Mouse (Mus musculus): ENCODE data around the gene Snapc2. TPM values are rescaled to one million over a fixed set of nuclear protein-coding genes. Genes with fewer than 3 reads are reported as not detected.

Snapc2 gene
- 10 to 100 TPM; 11.0 to 12.0 TPM for total RNA-seq (2021)
- long read RNA-seq, experiment 1, partial matches to known transcripts: 1 of 5 reads
- long read RNA-seq, experiment 1, other reads (novel, unspliced or antisense): 1 of 5 reads
- long read RNA-seq, experiment 2, partial matches to known transcripts: 2 of 4 reads
- long read RNA-seq, experiment 2, other reads (novel, unspliced or antisense): 0 of 4 reads

DNA sequence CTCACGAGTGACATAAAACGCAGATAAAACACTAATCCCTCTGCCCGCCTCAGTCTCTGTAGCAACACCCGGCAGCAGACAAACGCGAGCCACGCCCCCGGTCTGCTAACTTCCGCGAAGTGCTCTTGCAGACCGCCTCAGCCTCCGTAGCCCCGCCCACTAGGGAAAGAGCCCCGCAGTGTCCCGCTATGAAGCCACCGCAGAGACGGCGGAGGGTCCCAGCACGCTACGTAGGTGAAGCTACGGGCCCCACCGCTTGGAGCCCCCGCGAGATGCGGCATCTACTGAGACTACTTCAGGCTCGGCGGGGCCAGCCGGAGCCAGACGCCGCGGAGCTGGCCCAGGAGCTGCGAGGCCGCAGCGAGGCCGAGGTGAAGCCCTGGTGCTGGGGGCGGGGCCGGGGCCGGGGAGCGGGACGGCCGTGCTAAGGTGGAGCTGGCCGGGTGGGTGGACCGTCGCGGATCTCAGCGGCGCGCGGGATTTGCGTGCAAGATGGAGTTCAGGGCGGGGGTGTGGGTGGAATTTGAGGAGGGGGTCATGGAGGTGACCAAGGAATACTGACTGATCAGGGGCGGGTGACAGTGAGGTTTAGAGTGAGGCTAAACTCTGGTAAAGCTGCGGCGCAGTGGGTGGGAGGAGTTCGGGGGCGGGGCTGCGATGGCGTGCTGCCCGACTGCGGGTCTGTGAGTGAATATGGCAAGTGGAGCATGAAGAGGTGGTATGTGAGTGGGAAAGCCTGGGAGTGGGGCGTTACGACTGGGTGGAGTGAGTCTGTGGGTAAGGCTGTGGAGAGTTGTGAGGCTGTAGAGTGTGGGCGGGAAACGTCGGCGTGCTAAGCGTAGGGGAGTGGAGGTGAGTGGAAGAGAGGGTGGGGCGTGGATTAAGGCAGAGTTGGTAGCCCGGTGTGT is at the start of gene Snapc2:
Gene Snapc2, plus strand, starts transcription at position 147 of the 908 bp plus-strand sequence.
- intact Hi-C loops (cut with DNase I): loop anchor here (5.0 kb wide), 1 partner anchor 69 kb away; no protein-coding TSS in a partner anchor

DNA sequence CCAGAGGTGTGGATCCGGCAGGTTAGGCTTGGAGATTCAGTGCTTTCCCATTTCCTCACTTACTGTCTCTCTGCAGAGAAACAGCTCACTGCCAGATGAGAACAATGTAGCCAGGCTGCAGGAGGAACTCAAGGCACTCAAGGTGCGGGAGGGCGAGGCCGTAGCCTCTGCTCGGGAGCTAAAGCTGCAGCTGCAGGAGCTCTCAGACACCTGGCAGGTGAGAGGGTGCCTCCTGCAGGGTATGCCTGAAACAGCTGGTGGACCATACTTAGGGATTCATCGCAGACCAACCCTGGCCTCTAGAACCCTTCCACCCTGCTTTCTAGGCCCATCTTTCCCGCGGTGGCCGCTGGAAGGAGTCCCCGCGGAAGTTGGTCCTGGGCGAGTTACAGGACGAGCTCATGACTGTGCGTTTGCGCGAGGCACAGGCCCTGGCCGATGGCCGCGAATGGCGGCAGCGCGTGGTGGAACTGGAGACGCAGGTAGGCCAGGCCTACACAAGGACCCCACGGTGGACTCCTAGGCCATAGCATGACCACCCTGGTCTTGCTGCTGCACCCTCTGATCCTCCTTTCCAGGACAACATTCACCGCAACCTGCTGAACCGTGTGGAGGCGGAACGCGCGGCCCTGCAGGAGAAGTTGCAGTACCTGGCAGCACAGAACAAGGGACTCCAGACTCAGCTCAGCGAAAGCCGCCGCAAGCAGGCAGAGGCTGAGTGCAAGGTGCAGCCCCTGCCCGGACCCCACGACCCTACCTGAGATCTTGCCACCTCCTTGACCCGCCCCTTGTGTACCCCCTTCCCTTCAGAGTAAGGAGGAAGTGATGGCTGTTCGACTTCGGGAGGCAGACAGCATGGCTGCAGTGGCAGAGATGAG is 47.4 kb upstream of the Snapc2 start:
- DNase-seq: no peak
- intact Hi-C loops (cut with DNase I): no loop called here

More for the DNA sequence above, at the start of gene Snapc2:
- DNase-seq: peak; percentile 94

DNA sequence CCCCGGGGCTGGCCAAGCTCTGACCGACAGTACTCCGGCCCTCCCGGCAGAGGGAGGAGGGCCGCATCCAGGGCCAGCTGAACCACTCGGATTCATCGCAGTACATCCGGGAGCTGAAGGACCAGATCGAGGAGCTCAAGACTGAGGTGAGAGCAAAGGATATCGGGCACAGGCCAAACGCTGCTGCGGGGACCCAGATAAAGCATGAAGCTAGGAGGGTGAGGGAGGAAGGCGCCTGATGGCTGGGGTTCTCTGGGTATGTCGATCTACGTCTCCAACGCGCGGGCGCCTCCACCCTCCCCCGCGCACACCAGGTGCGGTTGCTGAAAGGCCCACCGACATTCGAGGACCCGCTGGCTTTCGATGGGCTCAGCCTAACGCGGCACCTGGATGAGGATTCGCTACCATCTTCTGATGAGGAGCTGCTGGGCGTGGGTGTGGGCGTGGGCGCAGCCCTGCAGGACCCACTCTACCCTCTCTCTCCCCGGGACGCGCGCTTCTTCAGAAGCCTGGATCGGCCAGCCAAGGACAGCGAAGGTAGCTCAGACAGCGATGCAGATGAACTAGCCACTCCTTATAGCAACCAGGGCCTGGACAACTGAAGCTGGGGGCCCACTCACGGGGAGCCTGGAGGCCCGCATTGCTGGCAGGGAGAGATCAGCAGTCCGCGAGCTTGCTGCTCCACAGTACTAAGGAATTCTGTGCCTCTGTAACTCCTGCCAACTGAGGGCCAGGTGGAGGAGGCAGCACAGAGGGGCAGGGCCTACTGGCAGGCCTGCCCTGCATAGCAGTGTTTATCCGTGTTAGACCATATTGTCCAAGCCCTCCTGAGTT is 46.5 kb upstream of the Snapc2 start:
- DNase-seq: no peak
- intact Hi-C loops (cut with DNase I): no loop called here

DNA sequence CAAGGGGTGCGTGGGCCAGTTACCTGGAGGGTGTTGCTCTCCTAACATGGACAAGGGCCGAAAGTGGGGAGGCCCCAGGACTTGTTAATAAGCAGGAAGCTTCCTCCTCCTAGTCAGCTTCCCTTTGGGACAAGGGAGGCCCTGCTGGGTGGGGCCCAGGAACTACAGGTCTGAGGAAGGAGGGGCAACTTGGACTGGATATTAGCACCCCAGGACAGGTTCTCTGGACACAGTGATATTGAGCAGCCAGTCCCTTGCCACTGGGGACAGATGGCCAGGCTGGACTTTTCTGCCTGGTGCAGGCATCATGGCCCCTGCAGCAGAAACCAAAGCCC is 45.9 kb upstream of the Snapc2 start:
- DNase-seq: no peak
- intact Hi-C loops (cut with DNase I): no loop called here

DNA sequence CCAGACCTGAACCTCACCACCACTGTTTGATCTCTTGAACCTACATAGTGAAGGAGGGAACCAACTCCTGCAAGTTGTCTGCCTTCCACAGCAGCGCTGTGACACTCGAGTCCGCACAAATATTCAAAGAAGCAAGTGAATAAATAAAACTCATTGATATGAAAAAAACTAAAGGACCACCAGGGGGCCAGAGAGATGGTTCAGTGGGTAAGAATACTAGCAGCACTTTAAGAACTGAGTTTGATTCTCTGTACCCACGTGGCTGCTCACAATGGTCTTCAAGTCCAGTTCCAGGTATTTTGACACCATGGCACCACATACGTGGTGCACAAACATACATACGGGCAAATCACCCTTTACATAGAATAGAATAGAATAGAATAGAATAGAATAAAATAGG is 41.8 kb upstream of the Snapc2 start:
- intact Hi-C loops (cut with DNase I): no loop called here
- no peak for DNase-seq

DNA sequence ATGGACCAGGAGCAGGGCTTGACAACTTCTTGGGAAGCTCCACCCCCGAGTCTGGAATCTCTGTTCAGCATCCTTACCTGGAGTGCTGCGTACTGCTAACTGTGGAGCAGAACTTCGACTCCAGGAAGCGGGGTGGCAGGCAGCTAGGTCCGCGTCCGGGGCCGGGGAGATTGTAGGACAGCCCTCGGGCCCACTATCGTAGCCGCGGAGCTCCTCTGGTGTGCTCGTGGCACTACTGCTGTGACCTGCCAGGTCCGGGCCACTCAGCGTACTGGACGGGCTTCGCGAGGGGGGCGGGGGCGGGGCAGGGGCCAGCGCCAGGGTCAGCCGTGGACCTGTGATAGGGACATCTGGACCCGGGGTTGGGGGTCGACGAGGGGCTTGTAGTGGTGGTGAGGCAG is 40.1 kb upstream of the Snapc2 start:
- no peak for DNase-seq
- intact Hi-C loops (cut with DNase I): no loop called here

DNA sequence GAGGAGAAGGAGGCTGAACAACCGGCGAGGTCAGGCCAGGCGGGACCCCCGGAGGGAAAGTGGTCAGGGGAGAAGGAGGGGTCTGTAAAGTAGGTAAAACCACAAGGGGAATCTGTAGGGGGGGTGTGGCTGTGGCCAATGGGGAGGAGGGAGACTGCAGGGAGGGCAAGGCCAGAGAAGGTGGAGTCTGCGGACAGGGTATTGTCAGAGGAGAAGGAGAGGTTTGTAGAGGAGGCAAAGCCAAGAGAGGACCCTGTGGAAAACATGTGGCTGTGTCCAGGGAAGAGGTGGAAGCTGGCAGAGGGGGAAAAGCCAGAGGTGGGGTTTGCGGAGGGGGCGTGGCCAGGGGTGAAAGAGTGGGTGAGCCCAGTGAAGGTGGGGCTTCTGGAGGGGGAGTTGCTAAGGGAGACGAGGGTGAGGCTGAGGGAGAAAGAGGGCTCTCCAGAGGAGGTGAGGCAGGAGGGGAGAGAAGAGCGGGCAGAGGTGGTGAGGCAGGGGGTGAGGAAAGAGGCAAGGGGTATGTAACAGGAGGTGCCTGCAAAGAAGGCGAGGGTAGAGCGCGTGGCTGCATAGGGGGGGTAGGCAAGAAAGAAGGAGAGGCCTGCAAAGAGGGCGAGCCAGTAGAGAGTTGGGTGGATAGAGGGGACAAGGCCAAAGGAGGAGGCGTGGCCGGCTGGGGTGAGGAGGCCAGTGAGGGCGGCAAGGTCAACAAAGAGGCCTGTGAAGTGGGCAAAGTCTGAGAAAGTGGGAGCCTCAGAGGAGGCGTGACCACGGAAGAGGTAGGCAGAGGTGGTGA is 39.5 kb upstream of the Snapc2 start:
- peak in 1 of 2 experiments; percentile 28 for DNase-seq
- intact Hi-C loops (cut with DNase I): no loop called here

DNA sequence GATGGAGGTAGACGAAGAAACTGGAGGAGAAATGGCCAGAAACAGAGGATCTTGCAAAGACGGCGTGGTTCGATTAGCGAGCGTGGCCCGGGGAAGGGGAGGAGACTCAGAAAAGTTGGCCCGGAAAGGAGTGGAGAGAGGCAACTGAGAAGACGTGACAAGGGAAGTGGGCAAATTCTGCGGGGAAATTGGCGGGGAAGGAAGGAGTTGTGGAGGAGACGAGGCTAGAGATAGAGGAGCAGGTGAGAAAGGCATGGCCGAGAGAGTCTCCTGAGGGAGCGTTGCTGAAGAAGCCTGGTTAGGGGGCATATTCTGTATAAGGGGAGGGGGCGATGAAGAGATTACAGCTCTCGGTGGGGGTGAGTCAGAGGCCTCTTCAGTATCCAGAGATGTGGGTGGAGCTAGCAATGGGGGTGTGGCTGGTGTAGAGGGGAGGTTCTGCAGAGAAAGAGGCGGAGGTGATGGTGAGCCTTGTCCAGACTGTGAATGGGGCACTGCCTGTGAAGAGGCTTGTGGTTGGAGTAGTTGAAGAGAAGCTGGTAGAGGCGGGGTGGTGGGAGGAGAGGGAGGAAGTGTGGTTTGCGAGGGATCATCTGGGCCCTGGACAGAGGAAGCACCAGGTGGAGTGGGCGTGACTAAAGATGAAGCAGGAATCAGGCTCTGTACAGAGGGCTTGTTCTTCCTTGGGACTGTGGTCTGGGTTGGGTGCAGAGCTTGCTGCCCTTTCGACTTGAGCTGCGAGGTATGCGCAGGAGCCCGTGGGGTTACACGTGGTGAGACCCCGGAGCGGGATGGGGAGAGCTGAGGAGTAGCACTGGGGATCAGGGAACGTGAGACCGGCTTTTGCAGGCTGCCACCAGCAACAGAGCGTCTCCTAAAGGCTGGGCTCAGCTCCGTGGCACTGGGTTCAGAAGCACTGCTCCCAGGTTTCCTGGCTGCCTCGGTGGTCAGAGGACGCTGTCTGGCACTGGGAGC is 38.6 kb upstream of the Snapc2 start:
- intact Hi-C loops (cut with DNase I): no loop called here
- DNase-seq: no peak

DNA sequence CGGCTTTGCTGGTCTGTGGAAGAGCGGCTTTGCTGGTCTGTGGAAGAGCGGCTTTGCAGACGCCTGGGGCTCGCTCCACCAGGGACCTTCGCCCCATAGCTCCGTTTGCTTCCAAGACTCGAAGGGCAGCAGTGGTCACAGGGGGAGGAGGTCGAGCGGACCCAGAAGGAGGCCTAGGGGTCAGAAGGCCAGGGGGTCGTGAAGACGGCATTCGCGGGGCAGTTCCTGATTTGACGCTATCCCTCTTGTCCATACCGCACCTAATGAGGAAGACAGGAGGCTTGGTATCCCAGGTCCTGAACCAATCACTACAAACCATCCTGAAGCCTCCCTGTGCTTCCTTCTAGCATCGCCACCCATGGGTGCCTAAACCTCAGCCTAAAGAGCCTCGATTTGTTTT is 36.6 kb upstream of the Snapc2 start:
- intact Hi-C loops (cut with DNase I): no loop called here
- DNase-seq: no peak

DNA sequence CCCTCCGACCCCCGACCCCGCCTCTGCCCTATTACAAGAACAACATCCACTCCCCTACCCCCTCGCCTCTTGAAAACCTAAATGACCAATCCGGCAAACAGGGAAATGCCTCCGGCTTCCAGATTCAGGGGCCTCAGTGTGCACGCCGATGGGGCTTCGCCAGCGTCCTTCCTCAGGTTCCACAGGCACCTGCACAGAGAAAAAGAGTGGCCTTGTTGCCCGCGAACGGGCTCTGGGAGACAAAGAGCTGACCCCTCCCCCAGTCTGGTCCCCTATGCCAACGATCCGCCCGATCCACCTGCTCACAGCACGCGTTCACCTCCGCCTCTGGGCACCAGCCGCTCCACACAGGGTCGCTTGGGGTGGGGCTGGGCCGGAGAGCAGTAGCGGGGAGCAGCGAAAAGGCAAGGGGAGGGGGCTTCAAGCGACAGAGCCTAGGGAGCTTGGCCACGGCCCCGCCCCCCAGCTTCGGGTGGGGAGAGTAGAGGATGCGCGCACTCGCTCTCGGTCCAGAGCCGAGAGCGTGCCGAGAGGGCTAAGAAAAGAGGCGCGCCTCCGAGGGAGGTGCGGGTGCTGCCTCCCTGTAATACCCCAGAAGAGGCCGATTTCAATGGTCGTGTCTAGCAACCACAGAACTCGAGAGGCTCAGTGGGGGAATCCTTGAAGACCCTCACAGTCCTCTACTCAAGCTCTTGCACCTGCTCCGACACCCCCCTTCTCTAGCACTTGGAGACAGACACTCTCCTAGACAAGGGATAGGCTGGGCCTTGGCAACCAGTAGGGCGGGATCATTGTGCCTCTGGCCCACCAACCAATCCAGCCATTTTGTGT is 35.9 kb upstream of the Snapc2 start, which contains the start of gene Prr36:
Gene Prr36, minus strand, starts transcription at position 669 of the 831 bp plus-strand sequence.
- intact Hi-C loops (cut with DNase I): no loop called here
- DNase-seq: no peak

DNA sequence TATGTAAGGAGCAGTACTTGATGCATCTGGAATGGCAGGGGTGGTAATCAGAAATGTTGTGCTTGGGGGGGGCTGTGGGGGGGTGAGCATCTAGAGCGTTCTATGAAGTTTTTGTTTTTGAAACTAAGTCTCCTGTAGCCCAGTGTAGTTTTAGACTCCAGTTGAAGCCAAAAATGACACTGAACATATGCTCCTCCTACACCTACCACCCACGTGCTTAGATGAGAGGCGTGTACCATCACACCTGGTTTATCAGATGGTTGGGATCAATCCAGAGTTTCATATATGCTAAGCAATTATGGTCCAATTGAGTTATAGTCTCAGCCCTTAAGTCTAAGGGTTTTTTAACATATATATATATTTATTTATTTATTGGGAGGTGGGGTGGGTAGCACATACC is 33.3 kb upstream of the Snapc2 start:
- DNase-seq: no peak
- intact Hi-C loops (cut with DNase I): no loop called here

DNA sequence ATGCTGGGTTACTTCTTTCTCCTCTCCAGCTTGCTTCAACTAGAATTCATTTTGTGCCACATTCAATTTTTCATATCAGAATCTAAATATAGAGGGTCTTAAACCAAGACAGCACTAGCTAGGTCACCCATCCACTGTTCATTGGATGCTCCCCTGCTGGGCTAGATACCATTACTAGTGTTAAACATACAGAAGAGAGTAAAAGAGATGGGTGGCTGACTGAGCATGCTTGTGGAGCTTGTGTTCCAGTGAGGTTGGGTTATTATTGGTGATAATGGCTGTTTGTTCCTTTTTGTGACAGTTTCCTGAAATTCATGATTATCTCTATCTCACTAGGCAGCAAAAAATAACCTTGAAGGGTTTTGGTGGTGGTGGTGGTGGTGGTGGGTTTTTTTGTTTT is 30.8 kb upstream of the Snapc2 start:
- intact Hi-C loops (cut with DNase I): no loop called here
- DNase-seq: no peak

DNA sequence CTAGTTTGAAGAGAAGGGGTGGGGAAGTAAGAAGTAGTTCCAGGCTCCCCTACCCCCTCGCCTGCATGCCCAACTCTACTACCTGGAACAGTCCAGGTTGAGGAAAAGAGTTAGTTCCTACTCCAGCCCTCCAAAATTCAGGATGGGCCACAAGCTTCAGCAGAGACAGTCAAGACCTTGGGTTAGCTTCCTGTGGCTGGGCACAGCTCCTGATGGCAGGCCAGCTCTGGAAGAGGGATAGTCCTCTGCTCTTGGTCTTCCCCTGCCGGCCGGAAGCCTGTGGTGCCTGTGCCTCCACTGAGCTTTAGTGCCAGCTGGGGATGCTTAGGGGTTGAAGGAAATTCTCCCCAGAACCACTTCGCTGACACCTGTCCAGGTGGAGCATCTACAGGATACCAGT is 26.6 kb upstream of the Snapc2 start:
- intact Hi-C loops (cut with DNase I): no loop called here

DNA sequence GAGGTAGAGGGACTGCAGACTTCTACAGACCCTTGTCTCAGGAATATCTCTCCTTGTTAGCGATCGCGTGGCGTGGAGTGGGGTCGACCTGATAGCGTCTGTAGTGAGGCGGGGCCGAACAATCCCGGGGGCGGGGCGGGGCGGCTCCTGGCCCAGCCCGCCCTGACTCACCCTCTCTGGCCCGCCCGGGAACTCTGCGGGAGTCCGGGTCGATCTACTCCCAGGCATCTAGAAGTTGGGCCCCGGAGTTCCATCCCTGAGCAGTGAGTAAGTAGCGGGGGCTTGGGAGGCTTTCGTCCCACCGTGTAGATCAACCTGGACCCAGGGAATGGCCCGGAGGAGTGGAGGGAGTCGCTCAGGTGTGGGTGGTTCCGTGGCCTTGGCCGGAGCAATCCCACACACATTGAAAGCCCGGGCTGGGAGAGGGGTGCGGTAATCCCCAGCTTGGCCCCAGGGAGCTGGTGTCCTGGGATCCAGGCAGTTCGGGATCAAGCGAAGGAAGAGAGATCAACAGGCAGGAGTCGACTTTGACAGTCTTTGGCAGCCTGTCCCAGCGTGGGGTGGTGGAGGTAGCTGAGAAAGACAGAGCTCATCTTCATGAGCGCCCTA is 26.0 kb upstream of the Snapc2 start, which contains the start of gene Lrrc8e:
Gene Lrrc8e, plus strand, starts transcription at position 89 of the 609 bp plus-strand sequence.
- intact Hi-C loops (cut with DNase I): no loop called here
- DNase-seq: no peak

More for the DNA sequence above, 26.6 kb upstream of the Snapc2 start:
- no peak for DNase-seq

DNA sequence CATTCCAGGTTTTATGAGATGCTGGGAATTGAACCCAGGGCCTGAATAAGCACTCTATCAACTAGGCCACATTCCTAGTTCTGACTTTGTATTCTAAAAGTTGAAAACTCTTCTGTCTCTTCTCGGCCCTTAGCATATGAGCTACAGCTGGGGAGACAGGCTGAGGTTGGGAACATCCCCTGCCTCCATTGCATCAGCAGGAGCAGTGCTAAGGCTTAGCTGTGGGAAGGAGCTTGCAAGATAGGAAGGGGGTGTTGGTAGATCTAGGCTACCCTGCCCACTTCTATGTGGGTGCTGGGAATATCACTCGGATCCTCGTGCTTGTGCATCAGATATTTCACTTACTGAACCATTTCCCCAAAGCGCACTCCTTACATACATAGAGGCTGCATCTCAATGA is 25.0 kb upstream of the Snapc2 start:
- DNase-seq: no peak
- intact Hi-C loops (cut with DNase I): no loop called here

DNA sequence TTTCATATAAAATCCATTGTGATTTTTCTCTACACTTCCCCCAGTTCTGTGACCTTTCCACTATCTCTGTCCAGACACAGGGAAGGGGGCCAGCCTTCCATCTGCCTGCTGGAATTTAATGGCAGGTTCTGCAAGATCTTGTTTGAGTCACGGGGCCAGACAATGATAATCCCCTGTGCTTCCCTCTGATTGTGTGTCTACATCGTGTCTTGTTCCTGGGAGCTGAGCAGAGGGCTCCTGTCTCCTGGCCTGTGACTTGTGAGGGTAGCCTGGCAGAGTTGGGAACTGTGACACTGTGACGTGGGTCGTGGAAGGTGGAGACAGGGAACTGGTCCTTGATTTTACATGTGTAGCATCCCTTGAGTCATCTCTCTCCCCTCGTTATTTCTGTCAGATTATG is 23.1 kb upstream of the Snapc2 start:
- no peak for DNase-seq
- intact Hi-C loops (cut with DNase I): no loop called here

Measured in gastrocnemius, postnatal 36 days (tissue).